Mouse (Mus musculus) right cerebral cortex, adult 2 months (tissue): ENCODE measurements around the gene Srbd1.

ENCODE experiments used
- DNase-seq, 2 experiments: peaks; one replicate each; pipeline ENCODE4 v3.0.0; 2021 to 2022; ENCODE audit warnings: low spot score in 2 of 2

The Srbd1 gene

DNA sequence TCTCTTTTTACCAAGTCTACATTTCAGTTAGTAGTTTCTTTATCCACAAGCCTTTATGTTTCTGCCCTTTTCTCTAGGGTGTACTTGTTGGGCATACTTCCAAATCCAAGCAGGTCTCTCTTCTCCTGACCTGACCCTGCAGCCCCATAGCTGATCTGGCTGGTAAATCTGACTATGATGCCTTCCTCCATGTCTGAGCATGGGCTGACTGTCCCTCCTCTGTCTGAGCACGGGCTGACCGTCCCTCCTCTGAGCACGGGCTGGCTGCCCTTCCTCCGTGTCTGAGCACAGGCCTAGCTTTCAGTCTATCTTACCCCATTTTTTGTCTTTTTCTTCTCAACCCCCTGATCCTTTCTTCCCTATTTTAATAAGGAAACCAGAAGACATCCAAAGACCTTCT lies 162.7 kb downstream of the Srbd1 start:
- no peak for DNase-seq

DNA sequence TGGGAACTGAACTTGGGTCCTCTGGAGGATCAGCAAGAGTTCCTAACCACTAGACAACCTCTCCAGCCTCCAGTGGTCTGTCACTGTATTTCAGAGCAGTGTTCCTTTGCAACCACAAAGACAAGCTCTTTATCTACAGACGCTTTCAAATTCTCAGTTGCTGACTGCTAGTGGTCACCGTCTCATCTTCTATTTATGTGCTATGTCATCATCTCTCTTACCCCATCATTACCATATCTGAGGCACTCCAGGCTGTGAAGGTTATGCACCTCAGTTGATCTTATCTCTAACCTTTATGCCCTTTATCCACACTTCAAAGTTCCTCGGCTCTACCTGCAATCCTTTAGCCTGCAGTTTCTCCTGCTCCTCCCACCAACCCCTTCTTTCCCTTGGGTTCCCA lies 163.1 kb downstream of the Srbd1 start:
- DNase-seq, result no peak

DNA sequence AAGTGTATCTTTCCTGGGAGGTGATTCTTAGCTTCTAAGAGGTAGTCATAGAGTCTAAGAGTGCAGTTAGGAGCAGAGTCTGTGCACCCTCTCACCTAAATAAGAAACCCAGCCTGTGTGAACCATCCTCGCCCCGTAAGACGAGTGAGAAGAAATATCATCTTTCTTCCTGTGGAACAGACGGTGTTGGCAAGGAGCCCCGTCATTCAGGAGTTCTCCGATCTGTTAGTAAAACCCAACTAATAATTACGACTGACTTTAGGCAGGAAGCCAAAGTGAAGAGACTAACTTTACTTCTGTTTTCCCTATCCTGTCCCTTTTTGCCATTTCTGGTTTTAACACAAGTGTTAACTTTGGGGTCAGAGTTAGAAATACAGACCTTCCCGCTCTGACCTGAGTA lies 166.1 kb downstream of the Srbd1 start:
- peak in 1 of 2 experiments; percentile 16 for DNase-seq

DNA sequence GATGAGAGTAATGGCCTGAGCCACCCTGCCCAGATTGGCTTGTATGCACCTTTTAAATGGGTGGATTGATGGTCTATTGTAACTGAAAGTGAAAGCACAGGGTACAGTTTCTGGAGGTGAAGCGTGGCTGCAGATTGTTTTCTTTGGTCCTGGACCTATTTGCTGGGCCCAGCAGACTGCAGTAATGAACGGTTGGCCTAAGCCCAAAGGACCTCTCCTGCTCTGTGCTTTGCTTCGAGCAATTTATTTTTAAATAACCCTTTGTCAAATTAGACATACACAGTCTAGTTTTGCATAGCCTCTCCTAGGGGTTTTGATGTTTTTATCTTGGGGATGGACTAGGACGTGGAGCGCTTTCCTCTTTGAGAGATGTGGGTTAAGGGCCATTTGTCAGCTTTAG lies 169.9 kb downstream of the Srbd1 start:
- DNase-seq, result no peak

DNA sequence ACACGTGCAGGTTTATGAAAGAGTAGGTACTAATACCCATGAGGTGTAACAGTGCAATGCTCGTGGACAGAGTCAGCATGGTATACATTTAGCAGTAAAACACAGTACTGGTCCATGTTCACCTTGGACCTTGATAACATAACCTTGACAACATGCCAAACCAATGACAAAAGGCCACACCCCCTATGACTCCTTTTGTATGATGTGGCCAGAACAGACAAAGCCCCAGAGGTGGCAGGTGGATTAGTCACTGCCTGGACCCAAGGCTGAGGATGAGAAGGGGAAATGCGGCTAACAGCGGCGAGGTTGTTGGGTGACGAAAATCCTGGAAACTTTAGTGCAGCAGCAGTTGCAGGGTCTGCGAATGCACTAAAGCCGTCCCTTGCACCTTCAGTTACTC lies 170.4 kb downstream of the Srbd1 start:
- no peak for DNase-seq

DNA sequence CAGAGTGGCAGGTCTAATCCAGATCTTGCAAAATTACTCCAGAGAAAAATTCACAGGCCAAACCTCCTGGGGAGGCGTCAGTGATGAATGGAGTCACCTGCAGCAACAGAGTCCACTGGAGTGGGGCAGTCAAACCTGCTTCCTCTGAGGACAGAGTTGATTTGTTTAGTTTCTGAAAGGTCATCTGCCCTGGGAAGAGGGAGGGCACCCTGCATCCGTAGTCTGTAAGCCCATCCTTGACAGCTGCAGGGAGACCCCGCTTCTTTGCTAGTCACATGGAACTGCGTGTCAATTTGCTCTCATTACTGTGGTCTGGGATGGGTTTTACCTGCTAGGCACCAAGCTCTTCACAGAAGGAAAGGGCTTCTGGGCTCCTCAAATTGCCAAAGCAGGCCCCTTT lies 173.9 kb downstream of the Srbd1 start:
- no peak for DNase-seq

DNA sequence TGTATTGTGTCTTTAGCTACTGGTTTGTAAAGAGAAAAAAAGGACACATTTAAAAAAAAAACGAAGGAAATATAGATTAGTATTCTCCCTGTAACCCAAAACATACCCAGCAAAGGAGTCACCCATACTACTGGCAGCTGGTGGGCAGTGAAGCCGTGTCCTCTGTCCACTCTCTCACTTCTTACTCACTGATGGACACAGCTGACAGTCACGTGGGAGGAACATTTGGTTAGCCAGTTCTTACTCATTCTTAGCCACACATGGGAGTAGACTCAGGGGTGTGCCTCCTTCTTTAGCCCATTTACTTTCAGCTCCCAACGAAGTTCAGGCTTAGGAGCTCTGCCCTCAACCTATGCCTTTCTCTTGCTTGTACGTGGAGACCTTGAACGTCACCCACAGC lies 183.3 kb downstream of the Srbd1 start:
- DNase-seq, result no peak

DNA sequence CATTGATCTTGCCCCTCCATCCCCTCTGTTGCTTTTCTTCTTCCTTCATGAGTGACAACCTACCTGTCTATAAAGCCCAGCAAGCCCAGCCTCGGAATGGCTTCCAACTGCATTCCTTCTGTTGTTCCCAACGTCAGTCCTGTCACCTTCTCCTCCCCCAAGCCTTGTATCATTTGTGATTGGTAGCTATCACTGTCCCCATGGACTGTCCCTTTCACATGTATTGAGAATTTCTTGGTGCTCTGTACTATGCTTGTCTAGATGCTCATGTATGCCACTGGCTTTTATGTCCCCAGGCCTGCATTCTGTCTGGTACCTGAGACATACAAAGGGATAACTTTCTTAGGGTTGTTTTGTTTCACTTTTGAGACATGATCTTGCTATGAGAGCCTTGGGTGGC lies 193.2 kb downstream of the Srbd1 start:
- DNase-seq, result no peak

DNA sequence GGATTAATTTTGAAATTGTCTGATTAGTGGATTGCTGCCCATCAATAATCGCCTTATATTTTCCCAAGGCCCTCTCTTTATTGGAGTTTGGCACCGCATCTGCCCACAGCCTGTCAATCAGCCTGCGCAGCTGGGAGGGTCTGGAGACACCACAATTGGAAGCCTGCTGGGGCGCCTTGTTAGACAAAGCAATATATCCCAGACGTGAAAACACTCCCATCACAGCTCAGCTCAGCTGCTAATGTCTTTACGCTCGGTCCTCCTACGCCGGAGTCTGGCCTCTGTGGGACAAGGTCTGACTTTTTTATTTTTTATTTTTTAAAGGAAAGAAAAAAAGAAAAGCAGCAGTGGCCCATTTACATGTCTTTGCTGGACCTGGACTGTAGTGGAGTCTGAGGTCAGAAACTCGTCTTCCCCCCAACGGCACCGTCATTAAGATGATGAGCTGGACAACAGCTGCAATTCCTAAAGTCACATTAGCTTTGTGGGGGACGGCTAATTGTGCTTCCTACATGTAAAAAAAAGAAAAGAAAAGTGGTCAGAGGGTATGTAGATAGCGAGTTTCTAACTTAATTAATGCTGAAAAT lies 195.0 kb downstream of the Srbd1 start:
- DNase-seq, result no peak

DNA sequence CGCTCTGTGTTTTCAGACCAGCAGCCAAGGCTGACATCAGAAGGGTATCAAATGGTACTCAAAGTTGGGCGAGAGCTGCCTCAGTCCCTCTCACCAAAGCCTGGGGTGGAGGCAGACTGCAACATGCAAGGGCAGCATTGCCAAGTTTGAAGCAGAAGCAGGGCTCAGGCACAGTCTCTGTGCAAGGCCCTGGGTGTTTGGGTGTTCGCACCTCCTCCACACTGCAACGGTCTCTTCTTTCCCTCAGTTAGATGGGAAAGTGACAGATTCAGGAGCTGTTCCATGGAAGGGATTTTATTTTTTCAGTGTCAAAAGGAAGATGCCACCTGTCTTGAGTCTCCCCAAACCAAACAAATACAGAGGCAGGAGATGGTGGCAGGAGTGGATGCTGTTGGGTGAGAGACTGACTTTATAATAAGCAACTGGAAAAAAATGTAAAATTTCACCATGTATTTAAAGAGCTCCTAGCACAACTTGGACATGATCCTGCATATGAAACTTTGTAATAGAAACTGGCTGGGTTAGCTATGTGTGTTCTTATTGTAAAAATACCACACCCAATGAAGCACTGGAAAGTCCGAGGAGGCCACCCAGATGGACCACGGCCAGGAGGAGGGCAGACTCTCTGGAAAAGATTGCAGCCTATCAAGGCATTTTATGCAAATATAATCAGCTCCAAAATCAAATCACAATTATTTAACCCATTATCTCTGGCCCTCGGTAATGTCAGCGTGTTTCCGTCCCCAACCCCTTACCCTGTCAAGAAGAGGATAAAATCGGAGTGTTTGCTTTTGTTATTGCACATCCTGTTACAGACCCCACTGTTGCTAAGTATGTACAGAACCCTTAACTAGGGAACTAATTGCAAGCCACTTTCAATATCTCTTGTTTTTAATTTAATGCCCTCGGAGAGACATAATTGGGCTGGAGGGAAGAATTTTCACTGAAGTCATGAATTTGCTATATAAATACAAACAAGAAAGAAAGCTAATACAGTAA lies 195.8 kb downstream of the Srbd1 start:
- DNase-seq, result peak; percentile 45 to 48

- DNase-seq, result no peak
These were observed 200.2 kb downstream of the Srbd1 start for GRCm38 (mm10) chr17:85944726-85945125.

DNA sequence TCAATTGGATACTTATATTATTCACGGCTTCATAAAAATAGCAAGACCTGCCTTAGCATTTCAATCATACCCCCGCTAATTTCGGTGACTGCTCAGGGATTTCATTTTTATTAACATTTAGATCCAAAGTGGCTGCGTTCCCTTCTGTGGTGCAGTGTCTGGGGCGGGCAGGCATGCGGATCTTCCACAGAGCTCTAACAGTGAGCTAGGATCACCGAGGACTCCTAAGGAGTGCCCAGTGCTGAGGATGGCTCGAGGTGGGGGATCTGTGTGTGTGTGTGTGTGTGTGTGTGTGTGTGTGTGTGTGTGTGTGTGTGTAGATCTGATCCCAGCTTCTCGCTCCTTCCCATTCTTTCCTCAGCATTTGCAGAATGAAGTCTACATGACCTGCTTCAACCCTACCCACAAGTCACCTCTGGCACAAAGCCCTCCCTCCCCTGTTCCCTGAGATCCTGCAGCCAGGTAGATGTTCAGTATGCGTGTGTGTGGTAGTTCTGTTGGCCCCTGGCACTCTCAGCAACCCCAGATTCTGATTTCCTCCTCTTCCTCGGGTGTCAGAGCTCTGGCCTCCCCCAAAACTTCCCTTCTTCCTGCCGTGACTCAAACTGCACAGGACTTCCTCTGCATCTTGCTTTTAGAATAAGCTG lies 200.9 kb downstream of the Srbd1 start:
- no peak for DNase-seq

DNA sequence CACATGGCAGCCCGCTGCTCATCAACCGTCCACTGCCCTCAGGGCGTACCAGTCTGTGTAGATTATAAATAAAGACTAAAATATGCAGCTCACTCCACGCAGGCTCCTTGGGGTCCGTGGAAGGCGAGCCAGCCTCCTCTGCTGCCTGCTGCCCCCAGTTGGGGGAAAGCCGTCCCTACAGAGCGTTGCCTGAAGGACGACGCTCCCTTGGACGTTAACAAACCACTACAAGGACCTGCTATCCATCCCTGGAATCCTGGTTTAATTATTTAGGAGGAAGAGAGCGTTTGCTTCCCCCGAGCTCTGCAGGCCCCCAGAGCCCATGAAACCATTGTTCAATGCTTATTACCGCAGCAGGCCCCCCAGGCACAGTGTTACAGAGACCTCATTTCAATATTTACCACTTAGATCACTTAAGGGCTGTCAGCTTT lies 201.4 kb downstream of the Srbd1 start:
- no peak for DNase-seq

GRCm38 (mm10) chr17:85943071-85943470 lies 201.9 kb downstream of the Srbd1 start:
- no peak for DNase-seq

DNA sequence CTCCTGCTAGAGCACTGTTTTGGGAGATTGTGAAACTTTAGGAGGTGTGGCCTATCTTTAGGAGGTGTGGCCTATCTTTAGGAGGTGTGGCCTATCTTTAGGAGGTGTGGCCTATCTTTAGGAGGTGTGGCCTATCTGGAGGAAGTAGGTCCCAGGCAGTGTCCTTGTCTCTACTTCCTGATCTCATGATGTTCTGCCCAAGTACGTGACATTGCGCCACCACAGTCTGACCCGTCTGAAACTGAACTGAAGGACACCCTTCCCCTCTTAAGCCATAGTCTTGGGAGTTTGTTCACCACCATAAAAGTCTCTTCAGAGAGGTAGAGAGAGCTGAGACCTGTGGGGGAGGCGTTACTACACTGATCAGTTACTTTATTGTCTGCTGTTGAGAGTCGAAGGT lies 202.9 kb downstream of the Srbd1 start:
- no peak for DNase-seq

- DNase-seq, result no peak
These were observed 203.7 kb downstream of the Srbd1 start for GRCm38 (mm10) chr17:85941141-85941738.

GRCm38 (mm10) chr17:85937131-85937530 lies 207.8 kb downstream of the Srbd1 start:
- no peak for DNase-seq

- DNase-seq, result no peak
These were observed 209.7 kb downstream of the Srbd1 start for GRCm38 (mm10) chr17:85935268-85935667.
